Mouse (Mus musculus) heart, adult 8-10 months (tissue): ENCODE measurements around the gene St6galnac4. TPM values are rescaled to one million over a fixed set of nuclear protein-coding genes. Genes with fewer than 3 reads are reported as not detected.

ENCODE experiments used
- DNase-seq: peaks from one replicate; pipeline ENCODE4 v3.0.0; 2022; ENCODE audit warnings: low spot score
- total RNA-seq, 4 experiments: library from RNA; stranded (reverse); gene quantifications; 2 replicates each; pipeline ENCODE4 v1.2.4; 2022

Gene St6galnac4
- total RNA-seq, 4 experiments from 2014 or later, result 15.6 to 23.2 (median 20.7) TPM

GRCm38 (mm10) chr2:32601417-32602065, 14.6 kb downstream of the St6galnac4 start:
- no peak for DNase-seq

GRCm38 (mm10) chr2:32602600-32603054, 15.7 kb downstream of the St6galnac4 start:
- DNase-seq, result peak; percentile 92

GRCm38 (mm10) chr2:32604631-32605030, 17.7 kb downstream of the St6galnac4 start:
- no peak for DNase-seq

- DNase-seq, result peak; percentile 83
Observed at GRCm38 (mm10) chr2:32606161-32607142, 19.6 kb downstream of the St6galnac4 start.

GRCm38 (mm10) chr2:32607262-32607947, 20.5 kb downstream of the St6galnac4 start:
- no peak for DNase-seq

GRCm38 (mm10) chr2:32608141-32608777, 21.4 kb downstream of the St6galnac4 start:
- DNase-seq, result peak; percentile 89

- no peak for DNase-seq
Observed at GRCm38 (mm10) chr2:32608778-32609435, 22.0 kb downstream of the St6galnac4 start.

- DNase-seq, result no peak
Observed at GRCm38 (mm10) chr2:32610610-32611229, 23.8 kb downstream of the St6galnac4 start.

- no peak for DNase-seq
Observed at GRCm38 (mm10) chr2:32612274-32612673, 25.4 kb downstream of the St6galnac4 start.

GRCm38 (mm10) chr2:32617109-32617508, 30.2 kb downstream of the St6galnac4 start:
- DNase-seq, result no peak

GRCm38 (mm10) chr2:32617601-32618000, 30.7 kb downstream of the St6galnac4 start:
- DNase-seq, result no peak

- DNase-seq, result no peak
Observed at GRCm38 (mm10) chr2:32618051-32618450, 31.2 kb downstream of the St6galnac4 start.

- DNase-seq, result peak; percentile 86
Observed at GRCm38 (mm10) chr2:32620682-32621516, 34.0 kb downstream of the St6galnac4 start.

GRCm38 (mm10) chr2:32621517-32621859, 34.6 kb downstream of the St6galnac4 start, which contains the start of gene Ak1:
Ak1 (plus strand) TSS chr2:32621758.
- DNase-seq, result no peak

- no peak for DNase-seq
Observed at GRCm38 (mm10) chr2:32624111-32624748, 37.3 kb downstream of the St6galnac4 start.

GRCm38 (mm10) chr2:32625212-32625872, 38.4 kb downstream of the St6galnac4 start:
- no peak for DNase-seq

GRCm38 (mm10) chr2:32625873-32626694, 39.2 kb downstream of the St6galnac4 start:
- DNase-seq, result no peak
